Mouse (Mus musculus): ENCODE measurements around the gene Krt12. TPM values are rescaled to one million over a fixed set of nuclear protein-coding genes. Genes with fewer than 3 reads are reported as not detected.

Krt12 gene
- not detected for polyA plus RNA-seq (2015; fragmentation: Illumina TruSeq; extraction: RNeasy Lipid Tissue Mini Kit (QIAGEN cat#74804); ENCODE audit: insufficient read depth, low read depth, low replicate concordance)

GRCm38 (mm10) chr11:99422159-99422558, at the start of gene Krt12:
Krt12 (minus strand) TSS chr11:99422259.

GRCm38 (mm10) chr11:99437972-99438371, 15.9 kb upstream of the Krt12 start, which contains the start of gene Krt20:
Krt20 (minus strand) TSS chr11:99438150.

GRCm38 (mm10) chr11:99389264-99389663, 32.8 kb downstream of the Krt12 start, which contains the start of gene Krt10:
Krt10 (minus strand) TSS chr11:99389364.

GRCm38 (mm10) chr11:99374803-99375202, 47.3 kb downstream of the Krt12 start, which contains the start of gene Krt28:
Krt28 (minus strand) TSS chr11:99374903.

Other genes with a start within 250 kb of the Krt12 start
- gene Smarce1, start 191.2 kb downstream of the Krt12 start, polyA plus RNA-seq (2015; fragmentation: Illumina TruSeq; extraction: RNeasy Lipid Tissue Mini Kit (QIAGEN cat#74804); ENCODE audit: insufficient read depth, low read depth, low replicate concordance): 17.8 TPM
- 0.42 TPM for gene Krt222, start 178.2 kb downstream of the Krt12 start, polyA plus RNA-seq (2015; fragmentation: Illumina TruSeq; extraction: RNeasy Lipid Tissue Mini Kit (QIAGEN cat#74804); ENCODE audit: insufficient read depth, low read depth, low replicate concordance)
- gene Krt24, start 137.0 kb downstream of the Krt12 start, polyA plus RNA-seq (2015; fragmentation: Illumina TruSeq; extraction: RNeasy Lipid Tissue Mini Kit (QIAGEN cat#74804); ENCODE audit: insufficient read depth, low read depth, low replicate concordance): not detected
- not detected for gene Krt25, start 99.3 kb downstream of the Krt12 start, polyA plus RNA-seq (2015; fragmentation: Illumina TruSeq; extraction: RNeasy Lipid Tissue Mini Kit (QIAGEN cat#74804); ENCODE audit: insufficient read depth, low read depth, low replicate concordance)
- gene Krt26, start 84.3 kb downstream of the Krt12 start, polyA plus RNA-seq (2015; fragmentation: Illumina TruSeq; extraction: RNeasy Lipid Tissue Mini Kit (QIAGEN cat#74804); ENCODE audit: insufficient read depth, low read depth, low replicate concordance): not detected
- not detected for gene Krt27, start 71.2 kb downstream of the Krt12 start, polyA plus RNA-seq (2015; fragmentation: Illumina TruSeq; extraction: RNeasy Lipid Tissue Mini Kit (QIAGEN cat#74804); ENCODE audit: insufficient read depth, low read depth, low replicate concordance)
- gene Krt28, start 47.4 kb downstream of the Krt12 start, polyA plus RNA-seq (2015; fragmentation: Illumina TruSeq; extraction: RNeasy Lipid Tissue Mini Kit (QIAGEN cat#74804); ENCODE audit: insufficient read depth, low read depth, low replicate concordance): not detected
- 3.7 TPM for gene Krt10, start 32.9 kb downstream of the Krt12 start, polyA plus RNA-seq (2015; fragmentation: Illumina TruSeq; extraction: RNeasy Lipid Tissue Mini Kit (QIAGEN cat#74804); ENCODE audit: insufficient read depth, low read depth, low replicate concordance)
- not detected for gene Krt20, start 15.9 kb upstream of the Krt12 start, polyA plus RNA-seq (2015; fragmentation: Illumina TruSeq; extraction: RNeasy Lipid Tissue Mini Kit (QIAGEN cat#74804); ENCODE audit: insufficient read depth, low read depth, low replicate concordance)
- gene Krt23, start 70.9 kb upstream of the Krt12 start, polyA plus RNA-seq (2015; fragmentation: Illumina TruSeq; extraction: RNeasy Lipid Tissue Mini Kit (QIAGEN cat#74804); ENCODE audit: insufficient read depth, low read depth, low replicate concordance): 2.0 TPM
- gene Krt39, start 99.1 kb upstream of the Krt12 start, polyA plus RNA-seq (2015; fragmentation: Illumina TruSeq; extraction: RNeasy Lipid Tissue Mini Kit (QIAGEN cat#74804); ENCODE audit: insufficient read depth, low read depth, low replicate concordance): not detected
- gene Krt40, start 120.9 kb upstream of the Krt12 start, polyA plus RNA-seq (2015; fragmentation: Illumina TruSeq; extraction: RNeasy Lipid Tissue Mini Kit (QIAGEN cat#74804); ENCODE audit: insufficient read depth, low read depth, low replicate concordance): not detected
- not detected for gene Krtap3-3, start 128.6 kb upstream of the Krt12 start, polyA plus RNA-seq (2015; fragmentation: Illumina TruSeq; extraction: RNeasy Lipid Tissue Mini Kit (QIAGEN cat#74804); ENCODE audit: insufficient read depth, low read depth, low replicate concordance)
- not detected for gene Krtap3-2, start 134.6 kb upstream of the Krt12 start, polyA plus RNA-seq (2015; fragmentation: Illumina TruSeq; extraction: RNeasy Lipid Tissue Mini Kit (QIAGEN cat#74804); ENCODE audit: insufficient read depth, low read depth, low replicate concordance)
- gene Gm11939, start 137.2 kb upstream of the Krt12 start, polyA plus RNA-seq (2015; fragmentation: Illumina TruSeq; extraction: RNeasy Lipid Tissue Mini Kit (QIAGEN cat#74804); ENCODE audit: insufficient read depth, low read depth, low replicate concordance): not detected
- gene Krtap3-1, start 144.4 kb upstream of the Krt12 start, polyA plus RNA-seq (2015; fragmentation: Illumina TruSeq; extraction: RNeasy Lipid Tissue Mini Kit (QIAGEN cat#74804); ENCODE audit: insufficient read depth, low read depth, low replicate concordance): not detected
- gene Krtap1-5, start 158.8 kb upstream of the Krt12 start, polyA plus RNA-seq (2015; fragmentation: Illumina TruSeq; extraction: RNeasy Lipid Tissue Mini Kit (QIAGEN cat#74804); ENCODE audit: insufficient read depth, low read depth, low replicate concordance): not detected
- not detected for gene Krtap1-4, start 161.4 kb upstream of the Krt12 start, polyA plus RNA-seq (2015; fragmentation: Illumina TruSeq; extraction: RNeasy Lipid Tissue Mini Kit (QIAGEN cat#74804); ENCODE audit: insufficient read depth, low read depth, low replicate concordance)
- not detected for gene Krtap1-3, start 169.1 kb upstream of the Krt12 start, polyA plus RNA-seq (2015; fragmentation: Illumina TruSeq; extraction: RNeasy Lipid Tissue Mini Kit (QIAGEN cat#74804); ENCODE audit: insufficient read depth, low read depth, low replicate concordance)
- gene Krtap9-3, start 175.8 kb upstream of the Krt12 start, polyA plus RNA-seq (2015; fragmentation: Illumina TruSeq; extraction: RNeasy Lipid Tissue Mini Kit (QIAGEN cat#74804); ENCODE audit: insufficient read depth, low read depth, low replicate concordance): not detected
- gene Gm11938, start 181.0 kb upstream of the Krt12 start, polyA plus RNA-seq (2015; fragmentation: Illumina TruSeq; extraction: RNeasy Lipid Tissue Mini Kit (QIAGEN cat#74804); ENCODE audit: insufficient read depth, low read depth, low replicate concordance): not detected
- not detected for gene Gm11937, start 187.9 kb upstream of the Krt12 start, polyA plus RNA-seq (2015; fragmentation: Illumina TruSeq; extraction: RNeasy Lipid Tissue Mini Kit (QIAGEN cat#74804); ENCODE audit: insufficient read depth, low read depth, low replicate concordance)
- not detected for gene Krtap2-4, start 192.6 kb upstream of the Krt12 start, polyA plus RNA-seq (2015; fragmentation: Illumina TruSeq; extraction: RNeasy Lipid Tissue Mini Kit (QIAGEN cat#74804); ENCODE audit: insufficient read depth, low read depth, low replicate concordance)
- not detected for gene Gm11562, start 198.2 kb upstream of the Krt12 start, polyA plus RNA-seq (2015; fragmentation: Illumina TruSeq; extraction: RNeasy Lipid Tissue Mini Kit (QIAGEN cat#74804); ENCODE audit: insufficient read depth, low read depth, low replicate concordance)
- not detected for gene Krtap4-1, start 206.0 kb upstream of the Krt12 start, polyA plus RNA-seq (2015; fragmentation: Illumina TruSeq; extraction: RNeasy Lipid Tissue Mini Kit (QIAGEN cat#74804); ENCODE audit: insufficient read depth, low read depth, low replicate concordance)
- gene Krtap4-2, start 212.8 kb upstream of the Krt12 start, polyA plus RNA-seq (2015; fragmentation: Illumina TruSeq; extraction: RNeasy Lipid Tissue Mini Kit (QIAGEN cat#74804); ENCODE audit: insufficient read depth, low read depth, low replicate concordance): not detected
- gene Krtap4-7, start 221.8 kb upstream of the Krt12 start, polyA plus RNA-seq (2015; fragmentation: Illumina TruSeq; extraction: RNeasy Lipid Tissue Mini Kit (QIAGEN cat#74804); ENCODE audit: insufficient read depth, low read depth, low replicate concordance): not detected
- gene Gm11555, start 228.0 kb upstream of the Krt12 start, polyA plus RNA-seq (2015; fragmentation: Illumina TruSeq; extraction: RNeasy Lipid Tissue Mini Kit (QIAGEN cat#74804); ENCODE audit: insufficient read depth, low read depth, low replicate concordance): not detected
- not detected for gene Gm11563, start 236.7 kb upstream of the Krt12 start, polyA plus RNA-seq (2015; fragmentation: Illumina TruSeq; extraction: RNeasy Lipid Tissue Mini Kit (QIAGEN cat#74804); ENCODE audit: insufficient read depth, low read depth, low replicate concordance)
- gene Krtap4-6, start 243.7 kb upstream of the Krt12 start, polyA plus RNA-seq (2015; fragmentation: Illumina TruSeq; extraction: RNeasy Lipid Tissue Mini Kit (QIAGEN cat#74804); ENCODE audit: insufficient read depth, low read depth, low replicate concordance): not detected

Measured in pancreas, adult 10 weeks (tissue).